Mouse (Mus musculus) left cerebral cortex, postnatal 4 days (tissue): ENCODE measurements around the gene Shisa7. TPM values are rescaled to one million over a fixed set of nuclear protein-coding genes. Genes with fewer than 3 reads are reported as not detected.
"Not testable (repeated sequence)": the region's sequence is repeated elsewhere in the genome, so short reads cannot be mapped to it uniquely, and the experiment has no call there.

Experiments
- DNase-seq: peaks from one replicate; pipeline ENCODE4 v3.0.0-alpha.2; 2022
- intact Hi-C: fragments of 180-260 bp; cut with DNase I; formaldehyde crosslinking; loops from one replicate; pipeline ENCODE4 v1.15.1; 2025
- total RNA-seq, 2 experiments: library from RNA; stranded (reverse); gene quantifications; 2 replicates each; pipeline ENCODE4 v1.2.3; 2021

The Shisa7 gene
- total RNA-seq = 100 to 1,000 TPM; 112 to 126 TPM

DNA sequence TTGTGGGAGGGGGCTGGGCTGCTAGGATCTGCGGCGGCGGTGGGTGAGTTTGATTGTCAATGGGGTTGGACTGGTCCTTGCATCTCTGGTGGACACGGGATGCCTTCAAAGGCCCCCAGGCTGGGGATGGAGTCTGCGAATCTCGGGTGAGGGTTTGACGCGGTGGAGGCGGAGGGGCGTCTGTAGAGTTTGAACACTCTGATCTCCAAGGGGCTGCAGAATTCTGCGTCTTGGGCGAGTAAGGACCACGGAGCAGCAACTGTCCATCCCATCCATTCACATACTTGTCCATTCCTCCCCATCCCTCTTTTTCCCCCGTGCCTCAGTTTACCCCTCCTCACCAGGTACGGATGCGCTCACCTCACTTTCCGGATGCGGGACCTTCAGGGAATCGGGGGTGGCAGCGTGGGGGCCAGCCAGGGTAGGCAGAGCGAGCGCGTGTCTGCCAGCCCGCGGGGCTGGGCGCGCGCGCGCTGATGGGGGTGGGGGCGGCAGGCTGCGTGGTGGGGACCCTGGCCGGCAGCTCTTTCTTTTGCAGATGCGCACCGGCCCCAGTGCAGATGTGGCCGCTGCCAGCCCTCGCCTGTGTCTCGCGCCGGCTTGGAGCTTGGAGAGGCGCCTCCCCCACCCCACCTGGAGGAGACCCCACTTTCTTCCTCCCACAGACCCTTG lies at the start of gene Shisa7:
Shisa7 (minus strand) TSS at position 452 of the 672 bp plus-strand sequence.
- no peak for DNase-seq
- intact Hi-C loops = no loop called here

GRCm38 (mm10) chr7:4886680-4887079 lies 42.2 kb upstream of the Shisa7 start:
- intact Hi-C loops = no loop called here

DNA sequence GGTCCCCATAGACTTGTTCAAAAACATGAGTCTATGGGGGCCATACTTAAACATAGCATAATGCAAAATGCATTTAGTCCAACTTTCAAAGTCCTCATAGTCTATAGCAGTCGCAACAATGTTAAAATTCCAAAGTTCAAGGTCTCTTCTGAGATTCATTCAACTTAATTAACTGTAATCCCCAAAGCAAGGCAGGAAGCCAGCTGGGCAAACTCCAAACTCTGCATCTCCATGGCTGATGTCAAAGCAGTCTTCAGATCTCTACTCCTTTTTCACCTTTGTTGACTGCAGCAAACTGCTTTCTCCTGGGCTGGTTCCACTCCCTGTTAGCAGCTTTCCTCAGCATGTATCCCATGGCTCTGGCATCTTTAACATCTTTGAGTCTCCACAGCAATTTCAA lies 34.5 kb upstream of the Shisa7 start:
- intact Hi-C loops, DNase-seq: not testable (repeated sequence)

More at GRCm38 (mm10) chr7:4886680-4887079, 42.2 kb upstream of the Shisa7 start:
- no peak for DNase-seq

DNA sequence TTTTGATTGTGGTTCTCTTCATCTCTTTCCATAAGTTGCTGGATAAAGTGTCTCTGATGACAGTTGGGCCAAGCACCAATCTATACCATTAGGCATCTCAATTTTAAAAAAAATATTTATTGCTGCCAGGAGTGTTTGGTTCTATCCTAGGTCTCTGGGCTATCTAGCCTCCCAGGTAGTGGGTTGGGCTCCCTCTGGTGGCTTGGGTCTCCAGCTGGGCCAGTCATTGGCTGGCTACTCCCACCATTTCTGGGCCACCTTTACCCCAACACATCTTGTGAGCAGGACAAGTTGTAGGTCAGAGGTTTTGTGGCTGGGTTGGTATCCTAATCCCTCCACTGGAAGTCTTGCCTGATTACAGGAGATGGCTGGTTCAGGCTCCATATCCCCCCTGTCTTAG lies 33.7 kb upstream of the Shisa7 start:
- no peak for DNase-seq
- intact Hi-C loops = no loop called here

DNA sequence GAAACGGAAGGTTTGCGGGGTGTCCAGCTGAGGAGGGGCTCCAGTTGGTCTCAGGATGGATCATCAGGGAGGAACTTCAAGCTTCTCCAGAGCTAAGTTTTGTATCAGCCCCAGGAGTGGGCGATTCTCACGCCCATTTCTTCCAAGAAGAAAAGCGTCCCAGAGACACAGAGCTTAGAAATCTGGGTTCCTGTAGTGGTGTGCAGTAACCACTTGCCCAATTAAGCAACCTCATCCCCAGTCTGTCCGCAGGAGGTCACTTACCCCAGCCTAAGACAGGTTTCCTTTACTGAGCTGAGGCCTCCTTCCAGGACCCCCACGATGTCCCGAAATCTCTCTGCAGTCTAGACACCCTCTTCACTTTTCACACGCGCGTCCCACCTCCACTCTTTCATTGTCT lies 32.7 kb upstream of the Shisa7 start:
- intact Hi-C loops = no loop called here
- no peak for DNase-seq

DNA sequence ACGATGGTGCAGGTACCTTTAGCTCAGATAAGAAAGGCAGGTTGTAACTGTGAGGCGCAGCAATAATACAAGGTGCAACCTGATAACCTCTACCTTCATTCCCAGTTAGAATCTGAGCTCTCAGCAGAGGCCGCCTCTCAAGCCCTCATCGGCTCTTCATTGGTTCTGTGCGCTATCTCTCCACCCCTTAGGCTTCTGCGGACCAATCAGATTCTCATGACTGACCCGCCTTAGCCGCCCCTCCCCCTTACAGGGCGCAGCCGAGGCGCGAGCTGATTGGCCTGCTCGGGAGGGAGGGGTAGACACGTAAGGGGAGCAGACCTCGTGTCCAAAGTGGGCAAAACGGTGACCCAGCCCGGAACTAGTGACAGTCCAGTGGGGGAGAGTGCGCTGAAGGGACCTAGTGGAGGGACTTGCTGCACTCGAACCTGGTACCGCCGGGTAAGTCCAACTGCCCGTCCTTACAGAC lies 32.3 kb upstream of the Shisa7 start, which contains the start of gene Isoc2a:
Isoc2a (plus strand) TSS at position 401 of the 469 bp plus-strand sequence.
- intact Hi-C loops = no loop called here
- DNase-seq = peak; percentile 90

GRCm38 (mm10) chr7:4870133-4870532 lies 25.6 kb upstream of the Shisa7 start, which contains the start of gene Isoc2b:
Gene Isoc2b, minus strand, starts transcription at chr7:4870258.
- DNase-seq = no peak
- intact Hi-C loops = no loop called here

GRCm38 (mm10) chr7:4866631-4867180 lies 22.2 kb upstream of the Shisa7 start:
- intact Hi-C loops = no loop called here
- no peak for DNase-seq

- intact Hi-C loops = no loop called here
- peak; percentile 95 for DNase-seq
These were observed 21.3 kb upstream of the Shisa7 start for GRCm38 (mm10) chr7:4865579-4866493.

DNA sequence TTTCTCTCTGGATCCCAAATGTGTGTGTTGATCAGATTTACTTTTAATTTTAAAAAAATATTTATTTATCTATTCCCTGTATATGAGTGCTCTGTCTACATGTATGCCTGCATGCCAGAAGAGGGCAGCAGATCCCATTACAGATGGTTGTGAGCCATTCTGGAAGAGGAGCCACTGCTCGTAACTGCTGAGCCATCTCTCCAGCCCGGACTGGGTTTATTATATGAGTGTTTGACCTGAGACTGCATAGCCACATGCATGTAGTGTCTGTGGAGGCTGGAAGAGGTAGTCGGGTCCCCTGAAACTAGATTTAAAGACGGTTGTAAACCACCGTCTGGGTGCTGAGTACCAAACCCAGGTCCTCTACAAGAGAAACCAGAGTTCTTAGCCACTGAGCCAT lies 20.6 kb upstream of the Shisa7 start:
- peak; percentile 41 for DNase-seq
- intact Hi-C loops = no loop called here

- DNase-seq = no peak
- intact Hi-C loops = no loop called here
These were observed 19.8 kb upstream of the Shisa7 start for GRCm38 (mm10) chr7:4864130-4864845.

DNA sequence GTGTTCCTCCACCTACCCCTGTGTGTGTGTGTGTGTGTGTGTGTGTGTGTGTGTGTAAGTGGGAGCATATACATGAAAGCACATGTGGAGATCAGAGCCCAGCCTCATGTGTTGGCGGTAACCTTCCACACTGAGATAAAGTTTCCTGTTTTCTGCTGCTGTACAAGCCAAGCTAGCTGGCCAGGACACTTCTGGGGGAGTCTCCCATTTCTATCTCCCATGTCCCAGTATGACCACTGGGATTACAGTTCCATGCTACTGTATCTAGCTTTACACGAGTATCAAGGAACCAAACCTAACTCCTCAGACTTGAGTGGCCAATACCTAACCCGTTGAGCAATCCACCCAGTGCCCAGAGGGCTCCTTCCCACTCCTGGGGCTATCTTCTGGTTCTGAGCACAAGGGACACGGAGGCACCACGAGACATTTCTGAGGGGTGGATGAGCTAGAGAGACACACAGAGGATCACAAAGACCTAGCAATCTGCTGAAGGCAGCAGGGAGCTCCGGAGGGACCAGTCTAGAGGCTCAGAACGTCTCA lies 19.1 kb upstream of the Shisa7 start:
- intact Hi-C loops = no loop called here
- no peak for DNase-seq

- intact Hi-C loops = no loop called here
- DNase-seq = no peak
These were observed 18.5 kb upstream of the Shisa7 start for GRCm38 (mm10) chr7:4863041-4863440.

DNA sequence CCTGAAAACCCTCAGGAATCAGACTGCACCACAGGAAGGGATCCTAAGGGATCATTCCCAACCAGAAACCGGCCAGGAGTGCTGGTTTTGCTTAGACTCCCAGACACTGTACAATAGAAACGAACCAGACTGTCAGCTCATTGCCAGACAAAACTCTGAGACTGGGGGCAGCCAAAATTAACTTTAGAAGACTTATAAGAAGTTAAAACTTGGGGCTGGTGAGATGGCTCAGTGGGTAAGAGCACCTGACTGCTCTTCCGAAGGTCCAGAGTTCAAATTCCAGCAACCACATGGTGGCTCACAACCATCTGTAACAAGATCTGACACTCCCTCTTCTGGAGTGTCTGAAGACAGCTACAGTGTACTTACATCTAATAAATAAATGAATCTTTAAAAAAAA lies 16.4 kb upstream of the Shisa7 start:
- intact Hi-C loops, DNase-seq: not testable (repeated sequence)

- no peak for DNase-seq
- intact Hi-C loops = no loop called here
These were observed 15.0 kb upstream of the Shisa7 start for GRCm38 (mm10) chr7:4859418-4859978.

DNA sequence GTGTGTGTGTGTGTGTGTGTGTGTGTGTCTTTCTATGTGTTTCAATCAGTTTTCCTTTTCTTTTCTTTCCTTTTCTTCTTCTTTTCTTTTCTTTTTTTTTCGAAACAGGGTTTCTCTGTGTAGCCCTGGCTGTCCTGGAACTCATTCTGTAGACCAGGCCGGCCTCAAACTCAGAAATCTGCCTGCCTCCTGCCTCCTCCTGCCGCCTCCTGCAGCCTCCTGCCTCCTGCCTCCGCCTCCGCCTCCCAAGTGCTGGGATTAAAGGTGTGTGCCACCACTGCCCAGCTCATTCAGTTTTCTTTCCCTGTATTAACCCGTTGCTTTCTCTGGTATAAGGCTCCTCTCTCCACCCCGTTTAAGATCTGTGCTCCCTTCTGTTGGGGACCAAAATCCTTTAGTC lies 12.8 kb upstream of the Shisa7 start:
- intact Hi-C loops = no loop called here
- peak; percentile 47 for DNase-seq

DNA sequence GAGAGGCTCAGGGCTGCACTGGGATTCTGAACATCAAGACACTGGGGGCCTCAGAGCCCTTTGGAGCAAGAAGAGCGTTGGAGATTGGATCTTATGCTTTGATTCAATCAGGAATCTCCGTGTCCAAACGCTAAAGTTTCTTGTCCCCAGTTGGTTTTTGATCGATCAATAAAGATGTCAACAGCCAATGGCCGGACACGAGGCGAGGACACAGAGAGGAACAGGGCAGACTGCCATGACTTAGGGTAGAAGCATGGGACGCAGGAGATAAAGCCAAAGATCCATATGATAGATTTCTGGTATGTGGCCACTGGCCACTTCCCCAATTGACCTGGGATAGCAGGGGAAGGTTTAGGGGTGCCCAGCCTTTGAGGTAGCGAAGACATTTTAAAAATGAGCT lies 12.0 kb upstream of the Shisa7 start:
- no peak for DNase-seq
- intact Hi-C loops = no loop called here

DNA sequence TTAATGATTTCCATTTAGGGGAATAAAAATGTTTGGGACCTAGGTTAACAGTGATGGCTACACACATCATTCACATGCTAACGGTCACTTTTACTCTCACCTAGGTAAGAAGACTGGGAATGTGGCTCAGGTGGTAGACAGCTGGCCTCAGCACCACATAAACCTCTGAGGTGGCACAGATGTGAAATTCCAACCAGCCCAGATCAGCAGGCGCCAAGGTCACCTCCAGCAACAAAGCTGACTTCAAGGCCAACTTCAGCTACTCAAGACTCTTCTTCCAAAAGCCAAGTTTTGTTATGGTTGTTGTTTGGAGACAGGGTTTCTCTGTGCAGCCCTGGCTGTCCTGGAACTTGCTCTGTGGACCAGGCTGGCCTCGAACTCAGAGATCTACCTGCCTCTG lies 9.1 kb upstream of the Shisa7 start:
- DNase-seq = no peak
- intact Hi-C loops = no loop called here

DNA sequence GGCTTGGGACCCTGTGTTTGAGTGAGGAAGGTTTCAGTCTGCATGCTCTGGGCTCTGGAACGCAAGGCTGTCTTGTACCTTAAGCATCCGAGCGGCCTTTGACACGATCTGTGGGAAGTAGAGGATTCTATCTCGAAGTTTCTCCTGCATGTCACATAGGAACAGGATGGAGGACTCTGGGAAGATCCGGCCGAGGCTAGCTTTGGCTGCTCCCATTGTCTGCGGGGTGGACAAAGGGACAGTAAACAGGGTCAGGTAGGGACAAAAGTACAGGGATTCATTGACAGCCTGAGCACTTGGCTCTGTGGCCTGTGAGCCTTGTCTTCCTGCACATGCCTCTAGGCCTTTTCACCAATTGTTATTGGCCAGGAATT lies 6.8 kb upstream of the Shisa7 start:
- intact Hi-C loops = no loop called here

GRCm38 (mm10) chr7:4850621-4851314 lies 6.3 kb upstream of the Shisa7 start:
- DNase-seq = no peak
- intact Hi-C loops = no loop called here

More for the DNA sequence above, 6.8 kb upstream of the Shisa7 start:
- DNase-seq = no peak
